Mouse (Mus musculus): ENCODE data around the gene Bag1. TPM values are rescaled to one million over a fixed set of nuclear protein-coding genes. Genes with fewer than 3 reads are reported as not detected.

Gene Bag1
- polyA plus RNA-seq, 1 experiment from 2014 or later, result 239 TPM

Small RNAs within 50 kb of the gene (microRNA-seq; reads per million reads assigned to microRNA genes)
- gene Mir3094, result 2.6 reads per million, percentile 5 among the genes with 10 or more reads in this experiment

Other genes with a start within 250 kb of the Bag1 start
- 34.0 and 37.9 TPM in 2 replicates for gene Aptx, start 245.1 kb downstream of the Bag1 start, polyA plus RNA-seq (2016; fragmentation: Nextera tagmentation; extraction: Ambion mirVana)
- gene Dnaja1, start 226.1 kb downstream of the Bag1 start, polyA plus RNA-seq (2016; fragmentation: Nextera tagmentation; extraction: Ambion mirVana), result 459 and 511 TPM in 2 replicates
- 159 and 160 TPM in 2 replicates for gene Smu1, start 190.4 kb downstream of the Bag1 start, polyA plus RNA-seq (2016; fragmentation: Nextera tagmentation; extraction: Ambion mirVana)
- 32.9 and 37.4 TPM in 2 replicates for gene B4galt1, start 94.3 kb downstream of the Bag1 start, polyA plus RNA-seq (2016; fragmentation: Nextera tagmentation; extraction: Ambion mirVana)
- not detected in 2 replicates for gene Spink4, start 28.2 kb downstream of the Bag1 start, polyA plus RNA-seq (2016; fragmentation: Nextera tagmentation; extraction: Ambion mirVana)
- 101 and 105 TPM in 2 replicates for gene Chmp5, start 113 bp upstream of the Bag1 start, polyA plus RNA-seq (2016; fragmentation: Nextera tagmentation; extraction: Ambion mirVana)
- 103 and 106 TPM in 2 replicates for gene Nfx1, start 22.6 kb upstream of the Bag1 start, polyA plus RNA-seq (2016; fragmentation: Nextera tagmentation; extraction: Ambion mirVana)
- not detected in 2 replicates for gene Aqp7, start 99.8 kb upstream of the Bag1 start, polyA plus RNA-seq (2016; fragmentation: Nextera tagmentation; extraction: Ambion mirVana)
- gene Aqp3, start 149.9 kb upstream of the Bag1 start, polyA plus RNA-seq (2016; fragmentation: Nextera tagmentation; extraction: Ambion mirVana), result 1.0 TPM in 2 replicates
- 24.6 and 29.8 TPM in 2 replicates for gene Nol6, start 176.2 kb upstream of the Bag1 start, polyA plus RNA-seq (2016; fragmentation: Nextera tagmentation; extraction: Ambion mirVana)
- 106 and 120 TPM in 2 replicates for gene Ube2r2, start 187.4 kb upstream of the Bag1 start, polyA plus RNA-seq (2016; fragmentation: Nextera tagmentation; extraction: Ambion mirVana)